Mouse (Mus musculus) forebrain, embryonic 13.5 days (tissue): ENCODE results near the gene Fam160b1. TPM values are rescaled to one million over a fixed set of nuclear protein-coding genes. Genes with fewer than 3 reads are reported as not detected.

Experiments
- ATAC-seq: fragments of 200-750 bp; cut with Nextera tagmentation; 2 replicates; pipeline ENCODE4 v1.8.0; 2017
- H3K27ac ChIP-seq: fragments of 300-500 bp; sonication (generic); 2 replicates; pipeline ENCODE4 v1.5.1; 2015; ENCODE audit warnings: inconsistent platforms, mild to moderate bottlenecking, moderate library complexity
- H3K27me3 ChIP-seq: fragments of 300-500 bp; sonication (generic); 2 replicates; pipeline ENCODE4 v1.6.1; 2015; ENCODE audit warnings: mild to moderate bottlenecking, inconsistent platforms
- H3K36me3 ChIP-seq: fragments of 300-500 bp; sonication (generic); 2 replicates; pipeline ENCODE4 v1.6.1; 2015; ENCODE audit warnings: mild to moderate bottlenecking, inconsistent platforms; ENCODE audit not compliant: poor library complexity, severe bottlenecking
- H3K4me1 ChIP-seq: fragments of 300-500 bp; sonication (generic); 2 replicates; pipeline ENCODE4 v1.6.1; 2015; ENCODE audit warnings: inconsistent platforms
- H3K4me2 ChIP-seq: fragments of 300-500 bp; sonication (generic); 2 replicates; pipeline ENCODE4 v1.6.1; 2015; ENCODE audit warnings: inconsistent platforms, mild to moderate bottlenecking, moderate library complexity
- H3K4me3 ChIP-seq: fragments of 300-500 bp; sonication (generic); 2 replicates; pipeline ENCODE4 v1.5.1; 2015; ENCODE audit warnings: mild to moderate bottlenecking, inconsistent platforms
- H3K9ac ChIP-seq: fragments of 300-500 bp; sonication (generic); 2 replicates; pipeline ENCODE4 v1.6.1; 2015; ENCODE audit warnings: mild to moderate bottlenecking, inconsistent platforms
- H3K9me3 ChIP-seq: fragments of 300-500 bp; sonication (generic); replicated peaks from 2 replicates; pipeline ENCODE4 v1.6.1; 2016; ENCODE audit warnings: inconsistent platforms
- WGBS: fragments of 180-500 bp; shearing (Covaris S2); methylation state at CpG from one replicate; pipeline ENCODE4 v1.1.7; 2015; 5-methylcytosine and 5-hydroxymethylcytosine counted together
- polyA plus RNA-seq: library from polyadenylated mRNA; unstranded; fragments of >200 nt; fragmentation: Nextera tagmentation; extraction: Ambion mirVana; gene quantifications from 2 replicates; pipeline ENCODE4 v1.2.1, GENCODE M21; 2015

Fam160b1 gene
- polyA plus RNA-seq, 1 experiment from 2014 or later = 11.6 TPM

DNA sequence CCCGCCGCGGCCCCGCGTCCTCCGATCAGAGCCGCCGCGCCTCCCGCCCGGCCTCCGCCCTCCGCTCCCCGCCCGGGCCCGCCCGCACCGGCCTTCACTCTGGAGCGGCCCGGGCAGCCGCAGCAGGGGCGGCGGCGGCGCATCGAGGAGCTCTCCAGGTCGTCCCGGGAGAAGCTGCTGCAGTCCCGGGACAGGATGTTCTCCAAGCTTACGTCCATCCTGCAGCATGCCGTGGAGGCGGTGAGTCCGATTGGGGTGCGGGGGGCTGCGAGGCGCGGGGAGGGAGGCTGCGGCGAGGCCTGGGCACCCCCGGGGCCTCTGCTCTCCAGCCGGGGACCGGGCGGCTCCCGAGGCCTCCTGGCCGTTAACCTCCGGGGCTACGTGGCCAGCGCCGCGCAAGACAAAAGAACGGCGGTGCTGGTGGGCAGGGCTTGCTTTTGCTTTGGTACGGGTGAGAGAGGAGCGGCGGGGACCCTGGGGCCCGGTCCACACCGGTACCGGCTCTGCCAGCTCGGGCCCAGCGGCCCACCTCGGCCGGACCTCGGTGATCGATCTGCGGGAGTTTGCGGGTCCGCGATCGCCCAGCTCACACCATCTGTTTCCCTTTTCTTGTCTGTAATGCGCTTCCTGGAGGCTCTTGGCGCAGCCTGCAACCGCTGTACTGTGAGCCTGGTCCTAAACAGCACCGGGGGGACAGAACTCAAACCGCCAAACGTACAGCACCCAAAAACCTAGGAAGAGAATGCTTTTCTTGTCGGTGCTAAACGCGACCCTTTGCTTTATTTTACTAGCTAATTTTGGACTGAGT lies 855 bp downstream of the Fam160b1 start:
- Histone ChIP-seq H3K4me1 (peaks cover 53% of the 10 kb centered on the region), H3K9ac (peak overlapping the region; percentile 98)
- ATAC-seq = peak; percentile 79

DNA sequence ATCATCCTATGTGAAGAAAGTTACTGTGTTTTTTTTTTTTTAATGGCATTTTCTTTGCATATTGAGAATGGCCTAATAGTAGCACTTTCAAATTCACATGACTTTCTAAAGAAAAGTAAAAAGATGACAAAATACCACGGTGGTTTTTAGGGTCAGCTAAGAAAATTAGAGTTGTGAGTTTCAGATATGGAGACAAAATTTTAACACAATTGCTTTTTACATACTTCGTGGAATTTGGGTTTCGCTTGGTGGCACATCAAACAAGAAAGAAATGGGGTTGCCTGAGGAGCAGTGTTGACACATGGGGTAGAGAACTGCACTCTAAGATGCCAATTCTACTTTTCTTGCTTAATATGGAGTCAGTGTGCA lies 1.4 kb downstream of the Fam160b1 start:
- H3K27me3 ChIP-seq = no peaks in the 10 kb centered on the region
- no peaks in the 10 kb centered on the region for H3K36me3 ChIP-seq
- peak overlapping the region; percentile 96 for H3K4me3 ChIP-seq
- H3K9me3 ChIP-seq = no peaks in the 10 kb centered on the region
- 16% methylated on average over 3 of the region's 3 CpGs for WGBS
- peak overlapping the region; percentile 98 for H3K9ac ChIP-seq
- ATAC-seq = no peak
- no peak overlapping the region for H3K27ac ChIP-seq
- H3K4me1 ChIP-seq = peaks cover 58% of the 10 kb centered on the region
- peak overlapping the region; percentile 67 for H3K4me2 ChIP-seq

More for the DNA sequence above, 855 bp downstream of the Fam160b1 start:
- Histone ChIP-seq H3K4me2 (peak overlapping the region; percentile 67), H3K27me3 (no peaks in the 10 kb centered on the region), H3K4me3 (peak overlapping the region; percentile 96), H3K36me3 (no peaks in the 10 kb centered on the region), H3K9me3 (no peaks in the 10 kb centered on the region), H3K27ac (peak overlapping the region; percentile 95)
- WGBS = under 1% methylated on average over 65 of the region's 78 CpGs

- H3K4me3 ChIP-seq = peak overlapping the region; percentile 21
- no peaks in the 10 kb centered on the region for H3K9me3 ChIP-seq
- H3K27ac ChIP-seq = no peak overlapping the region
- no peaks in the 10 kb centered on the region for H3K36me3 ChIP-seq
- H3K4me1 ChIP-seq = peaks cover 65% of the 10 kb centered on the region
- peak overlapping the region; percentile 67 for H3K4me2 ChIP-seq
- ATAC-seq = no peak
- WGBS = 42% methylated on average over 5 of the region's 5 CpGs
- peak overlapping the region; percentile 32; the same call in 1 of the 2 replicates for H3K9ac ChIP-seq
- no peaks in the 10 kb centered on the region for H3K27me3 ChIP-seq
Measured at GRCm38 (mm10) chr19:57362586-57362985, 2.1 kb downstream of the Fam160b1 start.

DNA sequence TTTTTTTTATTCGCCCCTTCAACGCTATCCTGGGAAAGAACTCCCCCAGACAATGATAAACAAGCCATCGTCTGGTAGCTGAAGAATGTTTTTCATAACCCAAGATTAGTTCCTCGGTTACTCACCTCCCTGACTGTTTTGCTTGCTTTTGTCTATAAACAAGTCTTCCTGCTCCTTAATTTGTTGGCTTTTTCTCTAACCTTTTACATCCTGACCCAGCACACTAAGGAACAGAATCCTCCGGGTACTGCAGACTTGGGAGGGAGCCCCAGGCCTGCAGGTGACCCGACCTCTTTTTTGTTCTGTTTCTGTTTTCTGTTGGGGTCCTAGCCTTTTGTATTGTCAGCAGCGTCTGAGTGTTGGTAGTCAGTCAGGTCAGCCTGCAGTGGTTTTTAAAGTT lies 2.6 kb downstream of the Fam160b1 start:
- 28% methylated on average over 7 of the region's 7 CpGs for WGBS
- peaks cover 70% of the 10 kb centered on the region for H3K4me1 ChIP-seq
- H3K4me3 ChIP-seq = peak overlapping the region; percentile 21
- H3K9me3 ChIP-seq = no peaks in the 10 kb centered on the region
- peak overlapping the region; percentile 67 for H3K4me2 ChIP-seq
- H3K36me3 ChIP-seq = no peaks in the 10 kb centered on the region
- H3K27ac ChIP-seq = no peak overlapping the region
- ATAC-seq = no peak
- 0 out of 2 replicates have a peak overlapping the region, but pooled peaks have one; percentile 32 for H3K9ac ChIP-seq
- H3K27me3 ChIP-seq = no peaks in the 10 kb centered on the region

DNA sequence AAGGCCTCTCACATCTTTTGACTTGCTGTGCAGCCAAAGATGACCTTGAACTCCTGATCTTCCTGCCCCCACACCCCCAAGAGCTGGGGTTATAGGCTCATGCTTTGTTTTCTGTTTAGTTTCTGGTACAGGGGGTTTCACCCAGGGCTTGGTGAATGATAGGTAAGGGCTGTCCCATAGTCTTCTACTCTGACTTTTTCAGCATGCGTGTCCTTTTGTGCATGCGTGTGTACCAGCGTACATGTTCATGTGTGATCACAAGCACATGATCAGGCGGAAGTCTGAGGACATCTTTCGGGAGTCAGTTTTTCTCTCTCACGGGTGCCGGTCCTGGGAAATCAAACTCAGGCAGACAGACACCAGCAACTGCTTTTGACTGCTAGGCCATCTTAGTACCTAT lies 3.1 kb downstream of the Fam160b1 start:
- peaks cover 1% of the 10 kb centered on the region; the same call in 1 of the 2 replicates for H3K36me3 ChIP-seq
- WGBS = 94% methylated on average over 7 of the region's 7 CpGs
- no peak for ATAC-seq
- no peak overlapping the region for H3K27ac ChIP-seq
- H3K9ac ChIP-seq = 0 out of 2 replicates have a peak overlapping the region, but pooled peaks have one; percentile 32
- H3K4me1 ChIP-seq = peaks cover 70% of the 10 kb centered on the region
- no peaks in the 10 kb centered on the region for H3K9me3 ChIP-seq
- no peak overlapping the region for H3K4me3 ChIP-seq
- peak overlapping the region; percentile 67 for H3K4me2 ChIP-seq
- no peaks in the 10 kb centered on the region for H3K27me3 ChIP-seq

DNA sequence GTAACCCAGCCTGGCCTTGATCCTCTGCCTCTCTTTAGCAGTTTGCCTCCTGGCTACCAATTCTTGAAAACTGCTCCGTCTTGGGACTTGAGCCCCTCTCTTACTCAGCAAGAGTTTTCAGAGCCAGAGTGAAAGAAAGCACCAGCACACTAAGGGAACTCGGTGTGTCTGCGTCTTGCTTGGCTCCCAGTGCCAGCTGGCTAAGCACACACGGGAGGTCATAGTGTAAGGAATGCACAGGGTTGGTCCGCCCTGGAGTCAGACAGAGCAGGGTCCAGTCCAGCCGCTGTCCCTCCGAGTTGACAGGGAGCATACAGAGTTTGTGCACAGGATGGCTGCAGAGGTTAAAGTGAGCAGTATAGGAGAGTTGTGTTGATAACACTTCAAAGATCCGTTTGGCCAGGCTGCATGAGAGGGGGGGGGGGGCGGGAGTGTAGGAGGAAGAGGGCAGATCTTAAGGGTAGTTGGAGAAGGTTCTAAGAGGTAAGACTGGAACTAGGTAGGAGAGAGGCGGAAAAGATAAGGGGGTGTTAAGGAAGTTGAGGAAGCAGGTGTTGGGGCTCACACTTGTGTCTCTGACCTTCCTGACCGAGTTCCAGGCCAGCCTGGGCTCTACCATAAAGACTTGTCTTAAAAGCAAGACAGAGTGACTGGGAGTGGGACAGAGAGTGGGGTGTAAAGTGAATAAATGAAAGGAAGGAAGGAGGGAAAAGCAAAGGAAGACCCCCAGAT lies 4.6 kb downstream of the Fam160b1 start:
- Histone ChIP-seq H3K4me2 (0 out of 2 replicates have a peak overlapping the region, but pooled peaks have one; percentile 15), H3K9me3 (no peaks in the 10 kb centered on the region), H3K4me3 (no peak overlapping the region), H3K27ac (no peak overlapping the region), H3K9ac (no peak overlapping the region), H3K27me3 (no peaks in the 10 kb centered on the region), H3K4me1 (peaks cover 63% of the 10 kb centered on the region), H3K36me3 (peaks cover 17% of the 10 kb centered on the region)
- 48% methylated on average over 11 of the region's 11 CpGs for WGBS
- no peak for ATAC-seq

DNA sequence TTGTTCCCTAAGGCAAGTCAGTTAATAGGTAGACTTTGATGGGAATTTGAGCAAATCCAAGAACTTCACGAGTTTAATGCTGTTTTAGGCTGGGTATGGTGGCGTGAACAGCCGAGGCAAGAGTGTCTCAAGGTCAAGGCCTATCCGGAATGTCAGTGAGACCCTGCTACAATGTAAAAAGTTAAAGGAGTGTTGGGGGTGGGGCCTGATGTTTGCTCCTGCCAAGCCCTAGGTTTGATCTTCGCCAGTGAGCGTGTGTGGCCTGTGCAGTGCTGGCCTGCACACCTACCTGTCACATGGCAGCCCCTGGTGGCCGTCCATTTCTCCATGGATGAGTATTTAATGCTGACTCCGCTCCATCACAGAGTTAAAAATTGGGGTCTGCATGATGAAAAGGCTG lies 5.5 kb downstream of the Fam160b1 start:
- Histone ChIP-seq H3K27me3 (no peaks in the 10 kb centered on the region), H3K36me3 (peaks cover 25% of the 10 kb centered on the region), H3K27ac (no peak overlapping the region), H3K4me2 (no peak overlapping the region), H3K4me1 (peaks cover 61% of the 10 kb centered on the region), H3K9me3 (no peaks in the 10 kb centered on the region), H3K4me3 (no peak overlapping the region), H3K9ac (no peak overlapping the region)
- ATAC-seq = no peak
- 40% methylated on average over 8 of the region's 8 CpGs for WGBS

GRCm38 (mm10) chr19:57366626-57367025 lies 6.1 kb downstream of the Fam160b1 start:
- Histone ChIP-seq H3K27me3 (no peaks in the 10 kb centered on the region), H3K9me3 (no peaks in the 10 kb centered on the region), H3K4me3 (no peak overlapping the region), H3K9ac (no peak overlapping the region), H3K4me2 (no peak overlapping the region), H3K27ac (no peak overlapping the region), H3K36me3 (peaks cover 31% of the 10 kb centered on the region), H3K4me1 (peaks cover 61% of the 10 kb centered on the region)
- ATAC-seq = no peak
- 28% methylated on average over 5 of the region's 5 CpGs for WGBS

GRCm38 (mm10) chr19:57367201-57367600 lies 6.7 kb downstream of the Fam160b1 start:
- ATAC-seq = no peak
- H3K27ac ChIP-seq = no peak overlapping the region
- WGBS = 84% methylated on average over 4 of the region's 4 CpGs
- peaks cover 58% of the 10 kb centered on the region for H3K4me1 ChIP-seq
- H3K4me2 ChIP-seq = no peak overlapping the region
- peaks cover 37% of the 10 kb centered on the region for H3K36me3 ChIP-seq
- no peaks in the 10 kb centered on the region for H3K9me3 ChIP-seq
- no peak overlapping the region for H3K9ac ChIP-seq
- H3K4me3 ChIP-seq = no peak overlapping the region
- H3K27me3 ChIP-seq = no peaks in the 10 kb centered on the region

DNA sequence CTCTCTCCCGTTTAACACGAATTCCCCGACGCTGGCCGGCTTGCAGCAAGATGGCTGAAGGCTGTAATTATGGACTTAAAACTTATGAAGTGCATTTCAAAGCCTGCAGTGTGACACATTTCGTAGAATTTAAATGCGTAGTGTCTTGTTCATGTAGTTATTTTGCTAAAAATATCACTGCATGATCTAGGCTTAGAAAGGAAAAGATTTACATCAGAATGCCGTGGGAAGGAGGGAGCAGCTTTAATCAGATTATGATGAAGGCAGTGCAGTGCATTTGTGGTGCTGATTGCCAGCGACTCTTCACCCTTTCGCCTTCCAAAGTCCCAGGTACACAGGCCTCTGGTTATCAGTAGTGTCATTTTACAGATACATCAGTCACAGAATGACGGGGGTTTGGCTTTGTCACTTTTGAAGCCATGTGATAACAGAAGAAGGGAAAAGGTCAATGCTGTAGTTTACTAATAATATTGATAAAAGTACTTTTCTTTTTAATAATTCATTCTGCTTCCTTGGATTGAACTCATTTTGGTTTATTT lies 7.4 kb downstream of the Fam160b1 start:
- ATAC-seq = no peak
- 69% methylated on average over 11 of the region's 11 CpGs for WGBS
- no peaks in the 10 kb centered on the region for H3K9me3 ChIP-seq
- H3K27ac ChIP-seq = no peak overlapping the region
- no peak overlapping the region for H3K4me3 ChIP-seq
- no peak overlapping the region for H3K4me2 ChIP-seq
- H3K36me3 ChIP-seq = peaks cover 44% of the 10 kb centered on the region
- H3K4me1 ChIP-seq = peaks cover 51% of the 10 kb centered on the region
- H3K9ac ChIP-seq = no peak overlapping the region
- no peaks in the 10 kb centered on the region for H3K27me3 ChIP-seq

DNA sequence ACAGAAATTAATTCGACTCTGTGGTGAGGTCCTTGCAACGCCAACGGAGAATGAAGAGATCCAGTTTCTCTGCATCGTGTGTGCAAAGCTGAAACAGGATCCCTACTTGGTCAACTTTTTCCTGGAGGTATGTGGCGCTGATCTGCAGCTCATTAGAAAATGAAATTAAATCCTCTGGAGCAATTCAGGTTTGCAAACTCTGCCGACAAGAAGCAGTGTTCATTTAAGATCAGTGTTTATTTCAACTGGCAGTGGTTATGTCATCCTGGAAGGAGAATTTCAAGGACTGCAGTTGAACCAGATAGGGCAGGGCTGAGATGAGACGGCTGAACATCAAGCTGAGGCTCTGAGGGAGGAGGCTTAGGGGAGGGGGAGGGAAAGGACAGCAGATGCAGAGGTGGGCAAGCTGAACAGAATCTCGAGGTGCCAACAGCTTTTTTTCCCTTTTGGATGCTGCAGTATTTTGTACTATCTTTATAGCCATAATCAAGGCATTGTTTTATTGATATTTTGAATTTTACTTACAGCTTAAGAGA lies 12.9 kb downstream of the Fam160b1 start:
- no peak overlapping the region for H3K4me2 ChIP-seq
- no peaks in the 10 kb centered on the region for H3K27me3 ChIP-seq
- no peak overlapping the region for H3K27ac ChIP-seq
- no peak overlapping the region for H3K4me3 ChIP-seq
- H3K4me1 ChIP-seq = no peaks in the 10 kb centered on the region
- WGBS = 89% methylated on average over 8 of the region's 8 CpGs
- H3K9ac ChIP-seq = no peak overlapping the region
- peaks cover 96% of the 10 kb centered on the region for H3K36me3 ChIP-seq
- ATAC-seq = no peak
- H3K9me3 ChIP-seq = no peaks in the 10 kb centered on the region

DNA sequence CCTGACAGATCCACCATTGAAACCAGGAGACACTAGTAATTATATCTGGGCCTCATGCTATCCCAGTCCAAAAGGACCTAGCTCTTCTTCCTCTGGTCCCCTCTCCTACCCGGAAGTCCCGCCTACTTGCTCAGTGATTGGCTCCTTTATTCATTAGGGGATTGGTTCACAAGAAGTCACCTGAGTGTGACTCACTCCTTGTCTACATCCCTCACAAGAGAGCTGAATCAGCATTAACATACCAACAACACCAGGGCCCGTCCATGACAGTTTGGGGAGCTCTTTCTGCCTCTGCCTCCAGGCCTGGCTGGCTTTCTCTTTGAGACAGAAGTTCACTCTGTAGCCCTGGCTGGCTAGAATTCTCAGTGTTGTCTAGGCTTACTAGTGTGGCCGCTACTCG lies 14.7 kb downstream of the Fam160b1 start:
- WGBS = 86% methylated on average over 5 of the region's 5 CpGs
- no peak for ATAC-seq
- no peak overlapping the region for H3K4me3 ChIP-seq
- H3K36me3 ChIP-seq = peaks cover 97% of the 10 kb centered on the region
- H3K27me3 ChIP-seq = no peaks in the 10 kb centered on the region
- no peak overlapping the region for H3K27ac ChIP-seq
- H3K9me3 ChIP-seq = no peaks in the 10 kb centered on the region
- H3K4me2 ChIP-seq = no peak overlapping the region
- no peaks in the 10 kb centered on the region for H3K4me1 ChIP-seq
- no peak overlapping the region for H3K9ac ChIP-seq
